ENCODE assay signal across 12 mouse cellular contexts in the genomic region with DNA sequence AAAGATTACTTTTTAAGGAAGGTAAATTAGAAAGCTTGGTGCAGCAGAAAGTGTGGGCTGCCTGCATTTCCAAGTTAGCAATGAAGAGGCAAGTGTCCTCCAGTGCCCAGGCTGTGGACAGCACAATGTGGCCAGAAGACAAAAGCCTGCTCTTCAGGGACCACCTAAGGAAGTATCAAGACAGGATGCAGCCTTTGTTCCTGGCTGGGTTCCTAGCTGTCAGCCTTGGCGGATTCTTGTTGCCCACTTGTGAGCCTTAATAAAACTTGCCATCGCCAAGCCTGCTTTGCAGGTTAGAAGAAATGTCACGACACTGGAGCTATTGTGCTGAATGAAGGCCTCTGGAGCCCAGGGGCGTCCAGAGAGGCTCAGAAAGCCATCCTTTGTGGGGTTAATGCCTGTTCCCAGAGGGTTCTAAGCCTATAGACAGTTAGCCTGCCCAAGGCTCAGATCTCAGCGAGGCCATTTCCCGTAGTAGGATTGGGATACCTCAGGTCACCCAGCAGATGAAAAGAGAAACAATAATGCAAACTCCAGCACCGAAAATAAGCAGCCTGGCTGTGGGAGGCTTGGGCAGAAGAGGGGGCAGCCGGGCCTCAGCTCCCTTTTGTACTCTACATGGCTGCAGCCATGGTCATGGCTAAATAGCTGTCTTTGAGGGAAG.
A peak's percentile ranks its signal among the peaks of the same experiment; 100 is the strongest.
DNase-seq lines count a peak whose midpoint lies in the region; ATAC-seq and TF ChIP-seq lines count a peak whose summit lies in the region.
"Had no signal": no experiment of that assay in that cellular context is flagged by ENCODE, and none has a peak within 500 bp of the region (broad histone marks: within the 10 kb centered on the region; RNA-seq: fewer than 3 reads in every experiment).

No protein-coding gene starts in this region.

- peak overlapping the region; percentile 53 for H3K4me2 ChIP-seq in CH12.LX (ENCODE audit: insufficient read depth, low read depth, poor library complexity, severe bottlenecking)
- peak overlapping the region; percentile 31 for H3K4me2 ChIP-seq in forebrain, postnatal 0 days (ENCODE audit: low read depth)
- no peak overlapping the region for H3K4me2 ChIP-seq in liver, postnatal 0 days (ENCODE audit: low read depth, low read length)

- peaks cover 7 to 50% of the 10 kb centered on the region in 2 experiments for H3K36me3 ChIP-seq in CH12.LX (replicated peaks in 1 of 2; ENCODE audit: control insufficient read depth in 1 of 2, insufficient read depth in 1 of 2, low read length in 1 of 2)
- H3K36me3 ChIP-seq in forebrain, postnatal 0 days (ENCODE audit: insufficient read depth), result no peaks in the 10 kb centered on the region
- no peaks in the 10 kb centered on the region for H3K36me3 ChIP-seq in liver, postnatal 0 days (replicated peaks; ENCODE audit: insufficient read depth, low read length)
- H3K36me3 ChIP-seq: G1E had no signal

- dilution Hi-C loops in CH12.LX (cut with MboI; ENCODE audit: extremely low pct_ligation_motif_present, extremely low pct_unique_long_range_greater_than_20kb, low sequenced_read_pairs), result no loop called here

- H3K9ac ChIP-seq in CH12.LX (ENCODE audit: insufficient read depth, low read depth), result 0 out of 2 replicates have a peak overlapping the region, but pooled peaks have one; percentile 6
- H3K9ac ChIP-seq in forebrain, postnatal 0 days, result no peak overlapping the region
- no peak overlapping the region for H3K9ac ChIP-seq in liver, postnatal 0 days (replicated peaks)
- H3K9ac ChIP-seq: liver, embryonic 14.5 days had no signal

- no peak for TF ChIP-seq POLR2A in CH12.LX (IDR thresholded peaks at IDR 0.05; ENCODE audit: low read depth, low read length)
- TF ChIP-seq POLR2A in brain, embryonic 14.5 days (IDR thresholded peaks at IDR 0.05; ENCODE audit: borderline replicate concordance, extremely low read depth, insufficient read depth, insufficient read length, poor library complexity, severe bottlenecking), result no peak

- no peaks in the 10 kb centered on the region for H3K27me3 ChIP-seq in CH12.LX (replicated peaks)
- no peaks in the 10 kb centered on the region for H3K27me3 ChIP-seq in forebrain, postnatal 0 days (ENCODE audit: insufficient read depth, low read length)
- H3K27me3 ChIP-seq in liver, postnatal 0 days (ENCODE audit: insufficient read depth, low read length), result no peaks in the 10 kb centered on the region

- H3K4me3 ChIP-seq in CH12.LX (replicated peaks in 1 of 3; ENCODE audit: low read depth in 2 of 3, low read length in 2 of 3, poor library complexity in 1 of 3), result no peak overlapping the region
- H3K4me3 ChIP-seq in forebrain, postnatal 0 days (ENCODE audit: low read depth, low read length), result no peak overlapping the region
- H3K4me3 ChIP-seq in liver, postnatal 0 days (ENCODE audit: low read depth, low read length), result no peak overlapping the region

- TF ChIP-seq EP300 in CH12.LX (IDR thresholded peaks at IDR 0.05; ENCODE audit: low read length), result no peak
- no peak for TF ChIP-seq EP300 in liver, postnatal 0 days (IDR thresholded peaks at IDR 0.05; ENCODE audit: low read depth)

- in situ Hi-C loops in CH12.LX (cut with MboI; ENCODE audit: low pct_ligation_motif_present, low pct_unique_long_range_greater_than_20kb, low sequenced_read_pairs), result loop anchor here (5.0 kb wide), 1 partner anchor 144 kb away; no protein-coding TSS in a partner anchor

- H3K9me3 ChIP-seq in CH12.LX (replicated peaks; ENCODE audit: low read length), result no peaks in the 10 kb centered on the region
- H3K9me3 ChIP-seq in forebrain, postnatal 0 days (ENCODE audit: low read length), result no peaks in the 10 kb centered on the region
- no peaks in the 10 kb centered on the region for H3K9me3 ChIP-seq in liver, postnatal 0 days (ENCODE audit: low read length)
- H3K9me3 ChIP-seq: G1E had no signal

- peaks cover 51% of the 10 kb centered on the region for H3K79me2 ChIP-seq in CH12.LX (replicated peaks; ENCODE audit: control insufficient read depth, extremely low read depth, insufficient read depth, poor library complexity, severe bottlenecking)

- WGBS in forebrain, postnatal 0 days, result 11% methylated on average over 8 of the region's 8 CpGs
- WGBS in liver, postnatal 0 days (ENCODE audit: insufficient replicate concordance), result 67% methylated on average over 8 of the region's 8 CpGs

- TF ChIP-seq CTCF in CH12.LX (conservative IDR thresholded peaks at IDR 0.05 in 1 of 2, IDR thresholded peaks at IDR 0.05 in 1 of 2; ENCODE audit: low read depth in 2 of 2, low read length in 2 of 2), result no peak
- no peak for TF ChIP-seq CTCF in brain, embryonic 14.5 days (IDR thresholded peaks at IDR 0.05; ENCODE audit: borderline replicate concordance, extremely low read depth, insufficient read depth, insufficient read length)
- TF ChIP-seq CTCF in forebrain, postnatal 0 days (IDR thresholded peaks at IDR 0.05; ENCODE audit: low read depth), result no peak
- TF ChIP-seq CTCF in liver, postnatal 0 days (IDR thresholded peaks at IDR 0.05; ENCODE audit: low read depth), result no peak

- ATAC-seq in forebrain, postnatal 0 days, result peak; percentile 39
- no peak for ATAC-seq in liver, postnatal 0 days

- peak overlapping the region; percentile 89 for H3K27ac ChIP-seq in CH12.LX (ENCODE audit: insufficient read depth, low read depth)
- H3K27ac ChIP-seq in forebrain, postnatal 0 days (ENCODE audit: low read depth, low read length), result peak overlapping the region; percentile 37; the same call in 1 of the 2 replicates
- no peak overlapping the region for H3K27ac ChIP-seq in liver, postnatal 0 days (ENCODE audit: low read depth)
- H3K27ac ChIP-seq: liver, embryonic 14.5 days had no signal

- DNase-seq in CH12.LX (ENCODE audit: extremely low read depth), result no peak
- DNase-seq in brain, embryonic 14.5 days (ENCODE audit: low read depth), result peak; percentile 83
- DNase-seq in forebrain, postnatal 0 days, result no peak
- DNase-seq in mesoderm, embryonic 11.5 days (ENCODE audit: low read depth, low spot score), result peak; percentile 44
- no peak for DNase-seq in liver, postnatal 0 days
- no peak for DNase-seq in right cerebral cortex, postnatal 14 days
- DNase-seq in ovary, postnatal 36 days (ENCODE audit: low spot score), result no peak
- no peak for DNase-seq in cerebellum, adult 11 months
- DNase-seq: cerebellum, postnatal 25 days; heart, postnatal 14 days had no signal

- TF ChIP-seq RAD21 in CH12.LX (IDR thresholded peaks at IDR 0.05; ENCODE audit: low read depth, low read length), result no peak

- H3K4me1 ChIP-seq in CH12.LX (ENCODE audit: control insufficient read depth in 1 of 2, insufficient read depth in 2 of 2), result peaks cover 37 to 98% of the 10 kb centered on the region in 2 experiments
- H3K4me1 ChIP-seq in forebrain, postnatal 0 days (ENCODE audit: insufficient read depth), result peaks cover 12% of the 10 kb centered on the region; the same call in 1 of the 2 replicates
- H3K4me1 ChIP-seq in liver, postnatal 0 days (ENCODE audit: insufficient read depth), result 0 out of 2 replicates have a peak, but pooled peaks cover 6% of the 10 kb centered on the region

TF ChIP-seq in CH12.LX, 34 proteins besides CTCF, POLR2A, EP300 and RAD21:
- TF ChIP-seq IRF4 (IDR thresholded peaks at IDR 0.05; ENCODE audit: low read depth, low read length), result no peak
- TF ChIP-seq GABPA (IDR thresholded peaks at IDR 0.05; ENCODE audit: insufficient replicate concordance, low read depth, low read length), result no peak
- no peak for TF ChIP-seq MAZ (IDR thresholded peaks at IDR 0.05; ENCODE audit: low read depth, low read length)
- TF ChIP-seq ZKSCAN1 (IDR thresholded peaks at IDR 0.05; ENCODE audit: borderline replicate concordance, low read depth, low read length), result no peak
- no peak for TF ChIP-seq ZNF384 (IDR thresholded peaks at IDR 0.05; ENCODE audit: low read depth, low read length)
- no peak for TF ChIP-seq USF1 (IDR thresholded peaks at IDR 0.05; ENCODE audit: low read depth, low read length)
- TF ChIP-seq TBP (conservative IDR thresholded peaks at IDR 0.05; ENCODE audit: low read depth, low read length), result no peak
- TF ChIP-seq KAT2A (IDR thresholded peaks at IDR 0.05; ENCODE audit: insufficient replicate concordance, low read length), result no peak
- TF ChIP-seq ZC3H11A (IDR thresholded peaks at IDR 0.05; ENCODE audit: low read depth, low read length), result no peak
- TF ChIP-seq JUND (conservative IDR thresholded peaks at IDR 0.05; ENCODE audit: low read depth, low read length), result no peak
- no peak for TF ChIP-seq NRF1 (IDR thresholded peaks at IDR 0.05; ENCODE audit: low read depth, low read length)
- TF ChIP-seq CHD2 (IDR thresholded peaks at IDR 0.05; ENCODE audit: low read length), result no peak

Comparison
In these comparisons a context has a peak if more than half of its experiments do, and no peak if none do; other contexts are left out.
1. DNase-seq: peak in brain, embryonic 14.5 days (single experiment) and mesoderm, embryonic 11.5 days (single experiment); none in CH12.LX (single experiment), forebrain, postnatal 0 days (single experiment), liver, postnatal 0 days (single experiment), right cerebral cortex, postnatal 14 days (single experiment), ovary, postnatal 36 days (single experiment) and cerebellum, adult 11 months (single experiment).